Mouse (Mus musculus): ENCODE results near the gene Inpp5f. TPM values are rescaled to one million over a fixed set of nuclear protein-coding genes. Genes with fewer than 3 reads are reported as not detected.

Gene Inpp5f
- polyA plus RNA-seq, 1 experiment from 2014 or later = 12.6 TPM

DNA sequence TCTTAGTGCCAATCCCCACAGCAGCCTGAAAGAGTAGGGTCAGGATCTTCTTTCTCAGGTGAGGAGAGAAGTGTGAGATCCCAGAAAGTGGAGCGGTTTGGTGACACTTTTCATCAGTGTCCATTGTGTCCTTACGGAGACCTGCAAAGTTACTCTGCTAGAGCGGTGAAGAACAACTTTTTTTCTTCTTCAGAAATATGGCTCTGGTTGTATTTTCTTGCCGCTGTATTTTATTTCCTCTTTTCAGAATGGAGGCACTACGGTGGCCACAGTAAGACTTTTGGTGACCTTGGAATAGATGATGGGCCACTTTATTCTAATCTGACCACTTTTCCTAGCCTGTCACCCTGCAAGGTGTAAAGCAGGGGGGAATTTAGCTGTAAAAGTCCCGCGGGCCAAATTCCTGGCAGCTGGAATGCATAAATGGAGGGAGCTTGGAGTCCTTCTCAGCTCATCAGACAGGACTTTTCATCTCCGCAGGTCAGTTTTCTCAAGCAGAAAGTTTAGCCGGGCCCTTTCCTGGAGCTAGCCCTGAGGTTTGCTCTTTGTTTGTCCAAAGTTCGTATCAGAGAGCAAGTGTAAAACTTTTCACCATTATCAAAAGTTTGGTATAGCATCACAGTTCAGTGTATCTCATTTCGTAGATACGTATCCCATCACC lies 1.5 kb downstream of the Inpp5f start:
- H3K4me1 ChIP-seq (ENCODE audit: control insufficient read depth, insufficient read depth, low read length) = 0 out of 2 replicates have a peak, but pooled peaks cover 7% of the 10 kb centered on the region
- H3K27me3 ChIP-seq (replicated peaks; ENCODE audit: control insufficient read depth, insufficient read depth, low read length) = no peaks in the 10 kb centered on the region
- H3K9ac ChIP-seq (ENCODE audit: low read depth, low read length) = no peak overlapping the region
- H3K36me3 ChIP-seq (ENCODE audit: control insufficient read depth, insufficient read depth, low read length) = no peaks in the 10 kb centered on the region
- 71% methylated on average over 12 of the region's 12 CpGs for WGBS
- ATAC-seq = no peak
- H3K4me2 ChIP-seq (ENCODE audit: low read depth, low read length) = peak overlapping the region; percentile 85
- no peaks in the 10 kb centered on the region for H3K9me3 ChIP-seq (ENCODE audit: control insufficient read depth, low read length)
- H3K27ac ChIP-seq (ENCODE audit: low read length) = no peak overlapping the region
- H3K4me3 ChIP-seq (ENCODE audit: low read length) = 0 out of 2 replicates have a peak overlapping the region, but pooled peaks have one; percentile 90

DNA sequence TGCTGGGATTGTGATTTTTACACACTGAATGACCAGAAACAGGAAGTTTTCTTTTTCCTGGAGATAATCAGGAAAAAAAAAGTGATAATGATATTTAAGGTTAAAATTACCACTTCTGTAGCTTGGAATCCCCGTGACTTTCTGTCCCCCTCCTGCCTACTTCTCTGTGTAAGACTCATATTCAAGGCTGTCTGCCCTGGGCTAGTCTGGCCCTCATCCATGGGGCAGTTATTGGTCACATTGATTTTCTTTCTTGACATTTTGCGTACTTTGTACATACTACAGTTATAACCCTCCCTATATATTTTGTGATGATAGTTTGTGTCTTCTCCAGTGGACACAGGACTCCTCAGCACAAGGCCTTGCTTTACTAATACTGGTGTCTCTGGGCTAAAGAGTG lies 2.5 kb downstream of the Inpp5f start:
- Histone ChIP-seq H3K9ac (ENCODE audit: low read depth, low read length) (no peak overlapping the region), H3K4me3 (ENCODE audit: low read length) (no peak overlapping the region), H3K27ac (ENCODE audit: low read length) (no peak overlapping the region), H3K27me3 (replicated peaks; ENCODE audit: control insufficient read depth, insufficient read depth, low read length) (no peaks in the 10 kb centered on the region), H3K36me3 (ENCODE audit: control insufficient read depth, insufficient read depth, low read length) (no peaks in the 10 kb centered on the region), H3K4me2 (ENCODE audit: low read depth, low read length) (no peak overlapping the region), H3K9me3 (ENCODE audit: control insufficient read depth, low read length) (no peaks in the 10 kb centered on the region), H3K4me1 (ENCODE audit: control insufficient read depth, insufficient read depth, low read length) (0 out of 2 replicates have a peak, but pooled peaks cover 7% of the 10 kb centered on the region)
- ATAC-seq = no peak
- WGBS = 84% methylated on average over 2 of the region's 2 CpGs

DNA sequence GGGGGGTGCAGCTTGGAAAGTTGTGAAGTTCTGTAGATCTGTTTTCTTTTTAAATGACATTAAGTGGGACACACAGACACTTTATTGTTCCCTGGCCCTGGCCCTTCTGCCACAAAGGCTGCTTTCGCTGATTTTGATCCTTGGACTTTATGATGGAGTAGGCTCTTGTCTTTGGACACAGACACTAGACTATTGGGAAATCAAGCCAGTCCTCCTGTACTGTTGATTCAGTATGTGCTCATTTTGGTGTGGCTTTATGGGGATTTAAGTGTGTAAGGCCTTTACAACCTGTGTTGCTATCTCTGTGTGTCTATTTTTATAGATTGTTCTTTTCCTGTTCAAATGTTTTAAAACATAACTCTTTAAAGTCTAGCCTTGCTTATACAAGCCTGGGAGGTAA lies 6.5 kb downstream of the Inpp5f start:
- Histone ChIP-seq H3K36me3 (ENCODE audit: control insufficient read depth, insufficient read depth, low read length) (no peaks in the 10 kb centered on the region), H3K4me1 (ENCODE audit: control insufficient read depth, insufficient read depth, low read length) (peaks cover 10% of the 10 kb centered on the region; the same call in 1 of the 2 replicates), H3K27ac (ENCODE audit: low read length) (no peak overlapping the region), H3K9ac (ENCODE audit: low read depth, low read length) (no peak overlapping the region), H3K4me3 (ENCODE audit: low read length) (no peak overlapping the region), H3K4me2 (ENCODE audit: low read depth, low read length) (no peak overlapping the region), H3K27me3 (replicated peaks; ENCODE audit: control insufficient read depth, insufficient read depth, low read length) (no peaks in the 10 kb centered on the region), H3K9me3 (ENCODE audit: control insufficient read depth, low read length) (no peaks in the 10 kb centered on the region)
- ATAC-seq = peak; percentile 84
- 51% methylated on average over 1 of the region's 1 CpGs for WGBS

DNA sequence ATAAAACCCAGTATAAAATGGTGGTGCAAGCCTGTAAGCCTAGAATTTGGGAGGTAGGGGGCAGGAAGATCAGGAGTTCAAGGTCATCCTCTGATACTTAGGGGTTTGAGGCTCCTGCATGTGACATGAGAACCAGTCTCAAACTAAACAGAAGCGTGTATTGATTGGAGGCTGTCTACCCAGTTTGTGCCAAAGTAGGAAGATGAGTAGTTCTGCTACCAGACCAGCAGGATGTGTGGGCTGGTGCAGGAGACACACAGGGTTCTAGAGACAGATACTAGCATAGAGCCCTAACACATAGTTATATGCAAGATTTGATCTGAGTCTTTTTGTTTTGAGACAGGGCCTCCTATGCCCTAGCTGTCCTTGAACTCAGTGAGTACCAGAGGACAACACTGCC lies 9.1 kb downstream of the Inpp5f start:
- Histone ChIP-seq H3K27ac (ENCODE audit: low read length) (no peak overlapping the region), H3K36me3 (ENCODE audit: control insufficient read depth, insufficient read depth, low read length) (no peaks in the 10 kb centered on the region), H3K4me3 (ENCODE audit: low read length) (no peak overlapping the region), H3K9ac (ENCODE audit: low read depth, low read length) (no peak overlapping the region), H3K4me2 (ENCODE audit: low read depth, low read length) (no peak overlapping the region), H3K9me3 (ENCODE audit: control insufficient read depth, low read length) (no peaks in the 10 kb centered on the region), H3K4me1 (ENCODE audit: control insufficient read depth, insufficient read depth, low read length) (peaks cover 7% of the 10 kb centered on the region; the same call in 1 of the 2 replicates), H3K27me3 (replicated peaks; ENCODE audit: control insufficient read depth, insufficient read depth, low read length) (no peaks in the 10 kb centered on the region)
- WGBS = 94% methylated on average over 1 of the region's 1 CpGs
- no peak for ATAC-seq

DNA sequence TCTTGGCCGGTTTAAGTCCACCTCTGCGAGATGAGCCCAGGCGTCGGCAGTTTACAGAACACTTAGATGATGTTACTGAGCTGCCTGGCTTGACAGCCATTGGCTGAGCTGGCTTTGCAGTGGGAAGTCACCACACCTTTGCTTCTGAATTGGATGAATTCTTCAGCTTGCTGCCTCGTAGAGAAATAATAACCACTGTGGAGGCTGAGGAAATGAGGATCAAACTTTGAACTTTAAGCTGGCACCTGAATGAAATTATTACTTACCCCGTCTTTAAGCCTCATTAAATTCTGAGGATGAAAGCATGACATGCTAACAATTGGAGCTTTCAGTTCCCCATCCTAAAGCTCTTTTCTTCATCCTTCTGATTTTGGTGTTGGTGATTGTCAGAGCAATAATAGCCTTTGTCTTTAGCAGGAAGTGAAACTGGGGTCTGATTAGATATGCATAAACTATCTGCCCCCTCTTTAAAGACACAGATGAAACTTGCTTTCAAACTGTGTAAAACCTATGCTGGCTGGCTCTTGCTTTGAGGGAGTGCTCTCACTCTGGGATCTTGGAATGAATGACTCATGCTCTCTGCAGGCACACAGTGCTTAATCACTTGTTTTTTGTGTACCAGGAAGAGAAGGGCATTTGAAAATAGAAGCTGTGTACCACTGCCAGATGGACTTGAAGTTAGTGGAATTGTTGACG lies 11.3 kb downstream of the Inpp5f start:
- 42% methylated on average over 7 of the region's 7 CpGs for WGBS
- H3K27me3 ChIP-seq (replicated peaks; ENCODE audit: control insufficient read depth, insufficient read depth, low read length) = no peaks in the 10 kb centered on the region
- H3K27ac ChIP-seq (ENCODE audit: low read length) = no peak overlapping the region
- no peak overlapping the region for H3K4me2 ChIP-seq (ENCODE audit: low read depth, low read length)
- peaks cover 7% of the 10 kb centered on the region; the same call in 1 of the 2 replicates for H3K4me1 ChIP-seq (ENCODE audit: control insufficient read depth, insufficient read depth, low read length)
- H3K4me3 ChIP-seq (ENCODE audit: low read length) = no peak overlapping the region
- H3K9ac ChIP-seq (ENCODE audit: low read depth, low read length) = no peak overlapping the region
- H3K36me3 ChIP-seq (ENCODE audit: control insufficient read depth, insufficient read depth, low read length) = no peaks in the 10 kb centered on the region
- H3K9me3 ChIP-seq (ENCODE audit: control insufficient read depth, low read length) = no peaks in the 10 kb centered on the region
- ATAC-seq = peak; percentile 76

DNA sequence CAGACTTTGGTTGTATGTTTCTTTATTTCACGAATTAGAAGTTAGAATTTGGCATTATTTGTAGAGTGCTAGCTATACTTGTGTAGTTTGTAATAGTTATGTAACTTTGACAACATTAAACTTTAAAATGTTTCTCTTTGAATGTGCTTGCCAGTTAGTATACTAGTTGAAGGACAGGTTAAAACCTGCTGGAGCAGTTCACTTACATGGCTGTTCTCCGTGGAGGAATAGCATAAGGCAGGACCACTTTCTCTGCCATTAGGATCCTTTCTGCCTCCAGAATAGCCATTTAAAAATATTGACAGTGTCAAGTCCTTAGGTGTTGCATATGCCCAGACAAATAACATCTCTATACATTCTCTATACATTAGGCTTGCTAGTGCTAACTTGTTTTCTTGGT lies 11.9 kb downstream of the Inpp5f start:
- 60% methylated on average over 2 of the region's 2 CpGs for WGBS
- no peak overlapping the region for H3K27ac ChIP-seq (ENCODE audit: low read length)
- no peak for ATAC-seq
- H3K36me3 ChIP-seq (ENCODE audit: control insufficient read depth, insufficient read depth, low read length) = no peaks in the 10 kb centered on the region
- H3K9me3 ChIP-seq (ENCODE audit: control insufficient read depth, low read length) = no peaks in the 10 kb centered on the region
- H3K4me3 ChIP-seq (ENCODE audit: low read length) = no peak overlapping the region
- no peak overlapping the region for H3K4me2 ChIP-seq (ENCODE audit: low read depth, low read length)
- H3K27me3 ChIP-seq (replicated peaks; ENCODE audit: control insufficient read depth, insufficient read depth, low read length) = no peaks in the 10 kb centered on the region
- no peak overlapping the region for H3K9ac ChIP-seq (ENCODE audit: low read depth, low read length)
- peaks cover 7% of the 10 kb centered on the region; the same call in 1 of the 2 replicates for H3K4me1 ChIP-seq (ENCODE audit: control insufficient read depth, insufficient read depth, low read length)

DNA sequence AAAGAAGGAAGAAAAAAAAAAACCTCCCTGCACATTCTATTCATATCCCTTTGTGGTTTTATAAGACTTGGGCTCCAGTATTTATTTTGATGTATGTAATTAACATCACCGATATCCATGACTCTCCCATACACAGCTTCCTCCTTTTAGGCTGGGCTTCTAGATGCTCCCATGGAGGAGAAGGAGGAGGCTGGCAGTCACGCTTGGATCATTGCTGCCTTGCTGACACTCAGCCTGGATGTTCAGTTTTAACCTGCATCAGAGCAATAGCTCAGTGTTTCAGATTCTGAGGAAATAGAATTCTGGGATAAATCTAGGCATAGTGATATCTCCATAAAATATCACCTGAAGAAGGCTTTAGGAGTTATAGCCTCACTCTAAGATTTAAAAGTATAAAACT lies 14.3 kb downstream of the Inpp5f start:
- H3K9ac ChIP-seq (ENCODE audit: low read depth, low read length) = no peak overlapping the region
- no peaks in the 10 kb centered on the region for H3K9me3 ChIP-seq (ENCODE audit: control insufficient read depth, low read length)
- H3K4me3 ChIP-seq (ENCODE audit: low read length) = no peak overlapping the region
- peaks cover 7% of the 10 kb centered on the region; the same call in 1 of the 2 replicates for H3K4me1 ChIP-seq (ENCODE audit: control insufficient read depth, insufficient read depth, low read length)
- no peak overlapping the region for H3K4me2 ChIP-seq (ENCODE audit: low read depth, low read length)
- no peak for ATAC-seq
- no peak overlapping the region for H3K27ac ChIP-seq (ENCODE audit: low read length)
- no peaks in the 10 kb centered on the region for H3K36me3 ChIP-seq (ENCODE audit: control insufficient read depth, insufficient read depth, low read length)
- WGBS = 90% methylated on average over 2 of the region's 2 CpGs
- H3K27me3 ChIP-seq (replicated peaks; ENCODE audit: control insufficient read depth, insufficient read depth, low read length) = no peaks in the 10 kb centered on the region

DNA sequence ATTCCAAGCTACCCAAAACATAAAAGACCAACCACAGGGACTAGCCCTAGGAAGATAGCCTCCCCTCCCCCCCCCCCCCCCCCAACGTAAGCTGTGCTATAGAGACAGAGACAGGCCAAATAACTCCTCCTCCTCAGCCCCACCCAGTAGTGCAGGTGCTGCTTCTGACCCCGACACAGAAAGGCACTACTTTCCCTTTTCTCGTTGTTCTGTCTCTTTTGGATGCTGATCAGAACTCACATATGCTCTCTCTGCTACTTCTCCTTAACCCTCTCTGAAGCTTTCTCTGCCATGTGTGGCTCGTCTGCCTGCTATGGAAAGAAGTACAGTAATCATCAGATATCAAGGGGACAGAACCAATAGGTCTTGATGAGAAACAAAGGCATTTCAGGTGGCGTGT lies 15.5 kb downstream of the Inpp5f start:
- no peaks in the 10 kb centered on the region for H3K27me3 ChIP-seq (replicated peaks; ENCODE audit: control insufficient read depth, insufficient read depth, low read length)
- WGBS = 72% methylated on average over 4 of the region's 5 CpGs
- no peak overlapping the region for H3K9ac ChIP-seq (ENCODE audit: low read depth, low read length)
- no peak for ATAC-seq
- peaks cover 7% of the 10 kb centered on the region; the same call in 1 of the 2 replicates for H3K4me1 ChIP-seq (ENCODE audit: control insufficient read depth, insufficient read depth, low read length)
- no peak overlapping the region for H3K4me3 ChIP-seq (ENCODE audit: low read length)
- no peak overlapping the region for H3K27ac ChIP-seq (ENCODE audit: low read length)
- H3K4me2 ChIP-seq (ENCODE audit: low read depth, low read length) = no peak overlapping the region
- no peaks in the 10 kb centered on the region for H3K9me3 ChIP-seq (ENCODE audit: control insufficient read depth, low read length)
- H3K36me3 ChIP-seq (ENCODE audit: control insufficient read depth, insufficient read depth, low read length) = no peaks in the 10 kb centered on the region

DNA sequence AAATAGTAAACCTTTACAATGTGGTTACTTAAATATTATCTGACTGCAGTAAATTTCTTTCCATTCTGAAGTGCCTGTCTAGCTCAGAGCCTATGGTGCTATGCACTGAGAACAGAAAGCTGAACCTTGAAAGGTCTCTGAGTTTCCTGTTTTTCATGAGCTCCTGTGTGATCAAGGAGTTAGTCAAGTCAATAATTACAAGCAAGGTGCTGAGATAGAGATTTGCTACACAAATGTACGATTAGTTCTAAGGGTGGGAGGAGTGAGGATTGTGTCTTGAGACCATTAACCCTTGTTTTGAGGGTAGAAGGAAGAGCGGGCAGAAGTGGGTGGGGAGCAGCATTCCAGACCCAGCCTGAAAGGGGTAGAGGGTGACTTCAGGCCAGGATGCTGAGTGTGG lies 16.1 kb downstream of the Inpp5f start:
- ATAC-seq = no peak
- Histone ChIP-seq H3K4me1 (ENCODE audit: control insufficient read depth, insufficient read depth, low read length) (peaks cover 4% of the 10 kb centered on the region; the same call in 1 of the 2 replicates), H3K4me3 (ENCODE audit: low read length) (no peak overlapping the region), H3K27me3 (replicated peaks; ENCODE audit: control insufficient read depth, insufficient read depth, low read length) (no peaks in the 10 kb centered on the region), H3K9ac (ENCODE audit: low read depth, low read length) (no peak overlapping the region), H3K27ac (ENCODE audit: low read length) (no peak overlapping the region), H3K9me3 (ENCODE audit: control insufficient read depth, low read length) (no peaks in the 10 kb centered on the region), H3K36me3 (ENCODE audit: control insufficient read depth, insufficient read depth, low read length) (no peaks in the 10 kb centered on the region), H3K4me2 (ENCODE audit: low read depth, low read length) (no peak overlapping the region)
- 63% methylated on average over 2 of the region's 2 CpGs for WGBS

Measured in intestine, embryonic 16.5 days (tissue).